Mouse (Mus musculus) left cerebral cortex, adult 11 months (tissue): ENCODE measurements around the gene Apc2.
"Not testable (repeated sequence)": the region's sequence is repeated elsewhere in the genome, so short reads cannot be mapped to it uniquely, and the experiment has no call there.

ENCODE experiments used
- DNase-seq: peaks from one replicate; pipeline ENCODE4 v3.0.0; 2022; ENCODE audit warnings: low spot score

The Apc2 gene

GRCm38 (mm10) chr10:80343425-80343895, 47.7 kb downstream of the Apc2 start:
- no peak for DNase-seq

- no peak for DNase-seq
These were observed 48.4 kb downstream of the Apc2 start for GRCm38 (mm10) chr10:80344131-80344661.

GRCm38 (mm10) chr10:80345122-80345521, 49.3 kb downstream of the Apc2 start:
- no peak for DNase-seq

GRCm38 (mm10) chr10:80345929-80346328, 50.2 kb downstream of the Apc2 start:
- not testable (repeated sequence) for DNase-seq

- no peak for DNase-seq
These were observed 51.8 kb downstream of the Apc2 start for GRCm38 (mm10) chr10:80347514-80347967.

- no peak for DNase-seq
These were observed 52.5 kb downstream of the Apc2 start, which contains the start of gene Adamtsl5 for GRCm38 (mm10) chr10:80348244-80348781. Gene Adamtsl5 (minus strand): TSS chr10:80348412.

GRCm38 (mm10) chr10:80348981-80349380, 53.2 kb downstream of the Apc2 start:
- DNase-seq = no peak

GRCm38 (mm10) chr10:80350292-80350691, 54.5 kb downstream of the Apc2 start:
- DNase-seq = no peak

- no peak for DNase-seq
These were observed 56.1 kb downstream of the Apc2 start for GRCm38 (mm10) chr10:80351896-80352295.

- DNase-seq = no peak
These were observed 57.0 kb downstream of the Apc2 start for GRCm38 (mm10) chr10:80352727-80353126.

- no peak for DNase-seq
These were observed 59.7 kb downstream of the Apc2 start for GRCm38 (mm10) chr10:80355431-80355830.

GRCm38 (mm10) chr10:80356001-80356682, 60.4 kb downstream of the Apc2 start, which contains the start of gene Plk5:
Gene Plk5 (plus strand): TSS chr10:80356459.
- no peak for DNase-seq

- no peak for DNase-seq
These were observed 61.0 kb downstream of the Apc2 start for GRCm38 (mm10) chr10:80356737-80357136.

GRCm38 (mm10) chr10:80357336-80357735, 61.6 kb downstream of the Apc2 start:
- DNase-seq = no peak

GRCm38 (mm10) chr10:80357994-80358639, 62.3 kb downstream of the Apc2 start:
- DNase-seq = no peak

- DNase-seq = no peak
These were observed 68.0 kb downstream of the Apc2 start for GRCm38 (mm10) chr10:80363734-80364133.

- DNase-seq = no peak
These were observed 70.0 kb downstream of the Apc2 start for GRCm38 (mm10) chr10:80365736-80366135.
